Comparison of ENCODE assay signal across 12 mouse cellular contexts in the genomic region with DNA sequence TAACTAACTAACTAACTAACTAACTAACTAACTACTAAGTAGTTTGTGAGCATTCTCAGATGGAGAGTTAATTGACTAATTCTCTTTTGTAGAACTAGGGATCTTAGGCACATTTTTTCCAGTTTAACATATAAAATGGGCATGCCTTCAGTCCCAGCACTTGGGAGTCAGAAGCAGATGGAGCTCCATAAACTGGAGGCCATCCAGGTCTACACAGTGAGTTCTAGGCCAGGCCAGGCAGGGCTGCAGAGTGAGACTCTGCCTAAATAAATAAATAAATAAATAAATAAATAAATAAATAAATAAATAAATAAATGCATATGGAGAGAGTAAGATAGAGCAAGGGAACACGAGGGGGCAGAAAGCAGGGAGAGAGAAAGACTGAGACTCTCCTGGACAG.
"Had no signal": no experiment of that assay in that cellular context is flagged by ENCODE, and none has a peak within 500 bp of the region (broad histone marks: within the 10 kb centered on the region; RNA-seq: fewer than 3 reads in every experiment).

No protein-coding gene starts in this region.

- H3K9ac ChIP-seq: limb, embryonic 15.5 days; liver, embryonic 12.5 days; lung, embryonic 14.5 days had no signal

- H3K4me2 ChIP-seq: limb, embryonic 15.5 days; liver, embryonic 12.5 days; lung, embryonic 14.5 days; midbrain, embryonic 11.5 days had no signal

- DNase-seq: kidney, postnatal 14 days; lung, embryonic 14.5 days; lung, postnatal 10 days; right cerebral cortex, postnatal 14 days; thymus, postnatal 14 days had no signal

- H3K4me1 ChIP-seq: limb, embryonic 15.5 days had no signal

- H3K36me3 ChIP-seq: limb, embryonic 15.5 days had no signal

- H3K27me3 ChIP-seq: limb, embryonic 15.5 days; liver, embryonic 12.5 days had no signal

- ATAC-seq: liver, embryonic 12.5 days; midbrain, embryonic 16.5 days had no signal

- H3K27ac ChIP-seq: left cerebral cortex, adult 2 months; limb, embryonic 15.5 days; liver, embryonic 12.5 days; macrophage had no signal

- H3K9me3 ChIP-seq: limb, embryonic 15.5 days; liver, embryonic 12.5 days; megakaryocyte, embryonic 14.5 days had no signal

- H3K4me3 ChIP-seq: left cerebral cortex, adult 2 months; limb, embryonic 15.5 days; liver, embryonic 12.5 days; megakaryocyte, embryonic 14.5 days had no signal
